Mouse (Mus musculus) MEL (cell line): ENCODE results near the gene Treh. TPM values are rescaled to one million over a fixed set of nuclear protein-coding genes. Genes with fewer than 3 reads are reported as not detected.

Experiments
- DNase-seq: peaks from one replicate; pipeline ENCODE4 v3.0.0; 2011; ENCODE audit warnings: low read depth, low spot score
- H3K27ac ChIP-seq: 2 replicates; pipeline ENCODE4 v1.5.1; 2012; ENCODE audit warnings: low read depth, mild to moderate bottlenecking, control low read depth, low read length, moderate library complexity; ENCODE audit not compliant: control insufficient read depth
- H3K27me3 ChIP-seq, 2 experiments: fragments of 150-350 bp in 1 of 2; sonication (generic) in 1 of 2; 2 replicates each; pipeline ENCODE4 v1.6.1; 2012; ENCODE audit warnings: low read length in 2 of 2, mild to moderate bottlenecking in 2 of 2, improper control_type of control experiment in 1 of 2, moderate library complexity in 1 of 2; ENCODE audit not compliant: insufficient read depth in 2 of 2, control insufficient read depth in 1 of 2
- H3K36me3 ChIP-seq, 2 experiments: 2 replicates each; pipeline ENCODE4 v1.6.1; 2012 to 2014; ENCODE audit warnings: low read length in 2 of 2, improper control_type of control experiment in 1 of 2, inconsistent platforms in 1 of 2, mild to moderate bottlenecking in 1 of 2; ENCODE audit not compliant: insufficient read depth in 2 of 2, control insufficient read depth in 1 of 2
- H3K4me1 ChIP-seq, 2 experiments: fragments of 150-350 bp in 1 of 2; sonication (generic) in 1 of 2; 2 replicates each; pipeline ENCODE4 v1.6.1; 2012; ENCODE audit warnings: low read length in 2 of 2, improper control_type of control experiment in 1 of 2, mild to moderate bottlenecking in 1 of 2; ENCODE audit not compliant: insufficient read depth in 2 of 2, control insufficient read depth in 1 of 2
- H3K4me3 ChIP-seq, 2 experiments: fragments of 150-350 bp in 1 of 2; sonication (generic) in 1 of 2; 2 replicates each; pipeline ENCODE4 v1.5.1; 2012; ENCODE audit warnings: low read depth in 2 of 2, low read length in 2 of 2, mild to moderate bottlenecking in 2 of 2, moderate library complexity in 2 of 2, control low read depth in 1 of 2, improper control_type of control experiment in 1 of 2; ENCODE audit not compliant: control insufficient read depth in 1 of 2, insufficient read depth in 1 of 2
- H3K79me2 ChIP-seq: 2 replicates; pipeline ENCODE4 v1.6.1; 2012; ENCODE audit warnings: mild to moderate bottlenecking, low read length, moderate library complexity; ENCODE audit not compliant: control insufficient read depth, poor library complexity, insufficient read depth
- H3K9ac ChIP-seq: 2 replicates; pipeline ENCODE4 v1.6.1; 2012; ENCODE audit warnings: low read depth, mild to moderate bottlenecking, control low read depth, low read length, moderate library complexity; ENCODE audit not compliant: control insufficient read depth, poor library complexity, severe bottlenecking
- H3K9me3 ChIP-seq: fragments of 150-350 bp; sonication (generic); replicated peaks from 2 replicates; pipeline ENCODE4 v1.6.1; 2012; ENCODE audit warnings: mild to moderate bottlenecking, low read length, improper control_type of control experiment, moderate library complexity; ENCODE audit not compliant: insufficient read depth
- BHLHE40 ChIP-seq: IDR thresholded peaks from 2 replicates; pipeline ENCODE4 v1.6.1; 2012; ENCODE audit warnings: low read depth, mild to moderate bottlenecking, inconsistent platforms, low read length, improper control_type of control experiment, borderline replicate concordance
- CHD1 ChIP-seq: IDR thresholded peaks from 2 replicates; pipeline ENCODE4 v1.6.1; 2012; ENCODE audit warnings: low read depth, mild to moderate bottlenecking, inconsistent platforms, low read length, improper control_type of control experiment
- CTCF ChIP-seq, 3 experiments: IDR thresholded peaks in 2 of 3; conservative IDR thresholded peaks in 1 of 3; 2 replicates each; pipeline ENCODE4 v1.5.1; 2011 to 2012; ENCODE audit warnings: low read length in 3 of 3, low read depth in 2 of 3, mild to moderate bottlenecking in 2 of 3, improper control_type of control experiment in 1 of 3, inconsistent platforms in 1 of 3, mixed read lengths in 1 of 3, moderate library complexity in 1 of 3; ENCODE audit not compliant: control insufficient read depth in 1 of 3, insufficient read depth in 1 of 3, poor library complexity in 1 of 3, severe bottlenecking in 1 of 3
- E2F4 ChIP-seq: IDR thresholded peaks from 2 replicates; pipeline ENCODE4 v1.6.1; 2011; ENCODE audit warnings: low read depth, low read length, improper control_type of control experiment, borderline replicate concordance
- ELF1 ChIP-seq: IDR thresholded peaks from 2 replicates; pipeline ENCODE4 v1.6.1; 2014; ENCODE audit warnings: low read depth, mild to moderate bottlenecking, inconsistent platforms, low read length, improper control_type of control experiment, moderate library complexity
- EP300 ChIP-seq, 2 experiments: IDR thresholded peaks; 2 replicates each; pipeline ENCODE4 v1.6.1; 2011; ENCODE audit warnings: improper control_type of control experiment in 2 of 2, low read length in 2 of 2, low read depth in 1 of 2, mild to moderate bottlenecking in 1 of 2
- GABPA ChIP-seq: IDR thresholded peaks from 2 replicates; pipeline ENCODE4 v1.6.1; 2012; ENCODE audit warnings: low read depth, mild to moderate bottlenecking, inconsistent platforms, low read length, improper control_type of control experiment, moderate library complexity
- HCFC1 ChIP-seq: IDR thresholded peaks from 2 replicates; pipeline ENCODE4 v1.6.1; 2012; ENCODE audit warnings: low read depth, mild to moderate bottlenecking, inconsistent platforms, low read length, improper control_type of control experiment, moderate library complexity
- KAT2A ChIP-seq: conservative IDR thresholded peaks from 2 replicates; pipeline ENCODE4 v1.6.1; 2012; ENCODE audit warnings: low read depth, low read length, improper control_type of control experiment, inconsistent platforms
- MAFK ChIP-seq: IDR thresholded peaks from 2 replicates; pipeline ENCODE4 v1.6.1; 2011; ENCODE audit warnings: low read depth, mild to moderate bottlenecking, low read length, improper control_type of control experiment, borderline replicate concordance
- MAX ChIP-seq: IDR thresholded peaks from 2 replicates; pipeline ENCODE4 v1.6.1; 2011; ENCODE audit warnings: low read length, improper control_type of control experiment
- MAZ ChIP-seq: IDR thresholded peaks from 2 replicates; pipeline ENCODE4 v1.6.1; 2012; ENCODE audit warnings: low read depth, mild to moderate bottlenecking, inconsistent platforms, low read length, improper control_type of control experiment
- MXI1 ChIP-seq: IDR thresholded peaks from 2 replicates; pipeline ENCODE4 v1.6.1; 2011; ENCODE audit warnings: mild to moderate bottlenecking, low read depth, low read length, improper control_type of control experiment
- MYC ChIP-seq: IDR thresholded peaks from 2 replicates; pipeline ENCODE4 v1.6.1; 2011; ENCODE audit warnings: low read depth, mild to moderate bottlenecking, low read length, improper control_type of control experiment, moderate library complexity
- NELFE ChIP-seq: IDR thresholded peaks from 2 replicates; pipeline ENCODE4 v1.6.1; 2011; ENCODE audit warnings: low read depth, low read length, improper control_type of control experiment
- NRF1 ChIP-seq: IDR thresholded peaks from 2 replicates; pipeline ENCODE4 v1.6.1; 2014; ENCODE audit warnings: low read depth, mild to moderate bottlenecking, inconsistent platforms, low read length, improper control_type of control experiment, moderate library complexity; ENCODE audit not compliant: poor library complexity, insufficient read depth, severe bottlenecking
- POLR2A ChIP-seq, 2 experiments: IDR thresholded peaks; 2 replicates each; pipeline ENCODE4 v1.6.1; 2011 to 2012; ENCODE audit warnings: low read length in 2 of 2, mild to moderate bottlenecking in 2 of 2, control low read depth in 1 of 2, improper control_type of control experiment in 1 of 2, low read depth in 1 of 2, moderate library complexity in 1 of 2; ENCODE audit not compliant: control insufficient read depth in 1 of 2, insufficient read depth in 1 of 2, poor library complexity in 1 of 2
- POLR2AphosphoS5 ChIP-seq: IDR thresholded peaks from 2 replicates; pipeline ENCODE4 v1.6.1; 2012; ENCODE audit warnings: low read depth, borderline replicate concordance, mild to moderate bottlenecking, inconsistent platforms, low read length, moderate library complexity, mixed read lengths
- RAD21 ChIP-seq: IDR thresholded peaks from 2 replicates; pipeline ENCODE4 v1.6.1; 2011; ENCODE audit warnings: mild to moderate bottlenecking, low read depth, low read length, improper control_type of control experiment
- RCOR1 ChIP-seq: IDR thresholded peaks from 2 replicates; pipeline ENCODE4 v1.6.1; 2012; ENCODE audit warnings: low read depth, mild to moderate bottlenecking, inconsistent platforms, low read length, improper control_type of control experiment
- SIN3A ChIP-seq: IDR thresholded peaks from 2 replicates; pipeline ENCODE4 v1.6.1; 2012; ENCODE audit warnings: low read length, improper control_type of control experiment, inconsistent platforms
- SMC3 ChIP-seq: IDR thresholded peaks from 2 replicates; pipeline ENCODE4 v1.6.1; 2011; ENCODE audit warnings: low read depth, low read length, improper control_type of control experiment
- TAL1 ChIP-seq: IDR thresholded peaks from 2 replicates; pipeline ENCODE4 v1.6.1; 2012; ENCODE audit warnings: mild to moderate bottlenecking, inconsistent platforms, low read length, moderate library complexity, mixed read lengths
- TCF12 ChIP-seq: IDR thresholded peaks from 2 replicates; pipeline ENCODE4 v1.6.1; 2014; ENCODE audit warnings: low read depth, mild to moderate bottlenecking, inconsistent platforms, low read length, improper control_type of control experiment, moderate library complexity
- UBTF ChIP-seq: IDR thresholded peaks from 2 replicates; pipeline ENCODE4 v1.6.1; 2012; ENCODE audit warnings: low read depth, mild to moderate bottlenecking, inconsistent platforms, low read length, improper control_type of control experiment, moderate library complexity, borderline replicate concordance; ENCODE audit not compliant: insufficient read depth
- USF1 ChIP-seq: IDR thresholded peaks from 2 replicates; pipeline ENCODE4 v1.6.1; 2014; ENCODE audit warnings: low read depth, mild to moderate bottlenecking, inconsistent platforms, low read length, improper control_type of control experiment, moderate library complexity
- USF2 ChIP-seq, 2 experiments: IDR thresholded peaks; 2 replicates each; pipeline ENCODE4 v1.6.1; 2011 to 2012; ENCODE audit warnings: improper control_type of control experiment in 2 of 2, low read length in 2 of 2, borderline replicate concordance in 1 of 2, inconsistent platforms in 1 of 2, low read depth in 1 of 2, mild to moderate bottlenecking in 1 of 2; ENCODE audit not compliant: insufficient read depth in 1 of 2
- ZKSCAN1 ChIP-seq: IDR thresholded peaks from 2 replicates; pipeline ENCODE4 v1.6.1; 2012; ENCODE audit warnings: low read depth, mild to moderate bottlenecking, inconsistent platforms, low read length, improper control_type of control experiment, moderate library complexity
- ZMIZ1 ChIP-seq: IDR thresholded peaks from 2 replicates; pipeline ENCODE4 v1.6.1; 2012; ENCODE audit warnings: low read depth, mild to moderate bottlenecking, inconsistent platforms, low read length, improper control_type of control experiment, moderate library complexity
- ZNF384 ChIP-seq: IDR thresholded peaks from 2 replicates; pipeline ENCODE4 v1.6.1; 2012; ENCODE audit warnings: low read depth, mild to moderate bottlenecking, inconsistent platforms, low read length, improper control_type of control experiment
- polyA plus RNA-seq, 2 experiments: library from polyadenylated mRNA; stranded (reverse) in 1 of 2; unstranded in 1 of 2; fragments of >175 nt in 1 of 2; fragments of >200 nt in 1 of 2; gene quantifications; 2 replicates each; pipeline versions ENCODE4 v1.2.1 to v1.2.4; 2012; ENCODE audit warnings: low replicate concordance in 2 of 2, low read depth in 1 of 2; ENCODE audit not compliant: insufficient read length in 2 of 2, insufficient read depth in 1 of 2, missing spikeins in 1 of 2
- total RNA-seq: library from RNA; depleted of rRNA; stranded (reverse); fragments of 300-350 nt; gene quantifications from 2 replicates; pipeline ENCODE4 v1.2.3, GENCODE M21; 2012

Gene Treh
- total and polyA plus RNA-seq, 3 experiments: not detected

DNA sequence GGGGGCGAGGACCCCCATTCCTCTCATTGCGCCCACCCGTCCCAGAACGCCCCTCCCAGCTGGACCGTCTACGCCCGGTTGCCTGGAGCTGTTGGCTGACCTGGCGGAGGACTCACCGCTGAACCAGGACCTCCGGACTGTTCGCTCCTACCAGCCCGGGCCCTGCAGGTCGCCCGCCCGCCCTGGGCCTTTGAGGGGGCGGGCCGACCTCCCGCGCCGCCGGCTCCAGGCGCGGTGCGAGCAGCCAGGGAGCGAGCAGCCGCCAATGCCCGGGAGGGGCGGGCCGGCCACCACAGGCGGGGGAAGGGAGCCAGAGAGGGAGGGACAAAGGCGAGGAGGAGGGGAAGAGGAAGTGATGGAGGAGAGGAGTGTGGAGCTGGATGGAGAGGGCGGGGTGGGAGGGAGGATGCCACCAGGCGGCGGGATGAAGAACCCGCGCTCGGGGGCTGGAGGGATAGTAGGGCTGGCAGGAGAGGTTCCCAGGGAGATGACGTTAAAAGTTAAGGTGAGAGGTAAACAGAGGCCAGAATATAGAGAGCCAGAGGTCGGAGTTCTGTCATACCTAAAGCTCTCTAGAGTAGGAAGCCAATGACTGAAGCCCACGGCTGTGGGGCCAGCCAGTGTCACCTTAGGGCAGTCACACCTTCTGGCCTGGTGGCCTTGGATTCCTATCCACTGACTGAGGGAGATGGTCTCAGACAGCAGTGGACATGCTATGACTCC is 48.3 kb downstream of the Treh start:
- TF ChIP-seq UBTF: 0 out of 2 replicates have a peak, but pooled peaks have one; percentile 44
- TF ChIP-seq MYC: no peak
- no peak for TF ChIP-seq MAX
- TF ChIP-seq E2F4: no peak
- no peak for TF ChIP-seq ZNF384
- peak; percentile 35; the same call in 1 of the 2 replicates for TF ChIP-seq TCF12
- no peak for TF ChIP-seq CHD1
- no peak; the same call in none of the 2 replicates for TF ChIP-seq MXI1
- no peak for TF ChIP-seq ZKSCAN1
- TF ChIP-seq TAL1: no peak
- peak; percentile 6 to 67 (median 31); a peak in 4 of 6 replicates for TF ChIP-seq CTCF (IDR thresholded peaks at IDR 0.05 in 2 of 3, conservative IDR thresholded peaks at IDR 0.05 in 1 of 3; ENCODE audit: control insufficient read depth in 1 of 3, insufficient read depth in 1 of 3, low read depth in 2 of 3, low read length in 3 of 3, poor library complexity in 1 of 3, severe bottlenecking in 1 of 3)
- peak; percentile 70; the same call in 1 of the 2 replicates for TF ChIP-seq SIN3A
- TF ChIP-seq RCOR1: no peak
- TF ChIP-seq HCFC1: peak; percentile 68
- peak; percentile 56 for TF ChIP-seq NELFE
- 0 out of 2 replicates have a peak, but pooled peaks have one; percentile 21 for TF ChIP-seq ELF1
- TF ChIP-seq USF2 (IDR thresholded peaks at IDR 0.05; ENCODE audit: borderline replicate concordance in 1 of 2, insufficient read depth in 1 of 2, low read depth in 1 of 2, low read length in 2 of 2): no peak
- no peak for TF ChIP-seq MAFK
- no peak for TF ChIP-seq POLR2AphosphoS5
- peak; percentile 88; the same call in 1 of the 2 replicates for TF ChIP-seq MAZ
- no peak for TF ChIP-seq GABPA
- TF ChIP-seq POLR2A (IDR thresholded peaks at IDR 0.05; ENCODE audit: control insufficient read depth in 1 of 2, insufficient read depth in 1 of 2, low read depth in 1 of 2, low read length in 2 of 2, poor library complexity in 1 of 2): peak in 1 of 2 experiments; percentile 51; a peak in 1 of 4 replicates
- TF ChIP-seq KAT2A: no peak
- no peak for TF ChIP-seq EP300 (IDR thresholded peaks at IDR 0.05; ENCODE audit: low read depth in 1 of 2, low read length in 2 of 2)
- TF ChIP-seq ZMIZ1: 0 out of 2 replicates have a peak, but pooled peaks have one; percentile 57
- TF ChIP-seq NRF1: no peak
- TF ChIP-seq USF1: no peak
- TF ChIP-seq BHLHE40: no peak
- no peak for TF ChIP-seq RAD21
- no peak; the same call in 1 of the 2 replicates for TF ChIP-seq SMC3
- no peaks in the 10 kb centered on the region; the same call in 1 of the 2 replicates for H3K79me2 ChIP-seq
- H3K4me3 ChIP-seq: peak overlapping the region; percentile 67 to 76
- no peak overlapping the region for H3K27ac ChIP-seq
- no peaks in the 10 kb centered on the region for H3K9me3 ChIP-seq
- peak; percentile 91 for DNase-seq
- H3K36me3 ChIP-seq: peaks cover 0 to 31% of the 10 kb centered on the region in 2 experiments; a peak in 2 of 4 replicates
- H3K4me1 ChIP-seq: peaks cover 32 to 50% of the 10 kb centered on the region in 2 experiments
- peak overlapping the region; percentile 74 for H3K9ac ChIP-seq
- H3K27me3 ChIP-seq: no peaks in the 10 kb centered on the region
